Mouse (Mus musculus): ENCODE results near the gene Tpx2.
A peak's percentile ranks its signal among the peaks of the same experiment; 100 is the strongest.

The Tpx2 gene

DNA sequence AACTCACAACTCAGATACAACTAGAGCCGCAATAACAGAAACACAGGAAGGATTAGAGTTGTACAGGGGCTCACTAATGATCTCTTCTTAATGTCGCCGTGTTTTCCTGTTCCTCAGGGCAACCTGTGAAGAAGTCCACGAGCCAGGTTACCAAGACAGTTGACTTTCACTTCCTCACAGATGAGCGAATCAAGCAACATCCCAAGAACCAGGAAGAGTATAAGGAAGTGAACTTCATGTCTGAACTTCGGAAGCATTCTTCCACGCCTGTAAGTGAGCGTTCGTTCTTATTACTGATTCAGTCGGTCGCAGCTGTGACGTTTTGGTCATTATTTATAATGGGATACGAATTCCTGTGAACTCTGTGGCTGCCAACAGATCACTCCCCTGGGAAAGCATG lies 33.1 kb downstream of the Tpx2 start:
- no peak for DNase-seq

DNA sequence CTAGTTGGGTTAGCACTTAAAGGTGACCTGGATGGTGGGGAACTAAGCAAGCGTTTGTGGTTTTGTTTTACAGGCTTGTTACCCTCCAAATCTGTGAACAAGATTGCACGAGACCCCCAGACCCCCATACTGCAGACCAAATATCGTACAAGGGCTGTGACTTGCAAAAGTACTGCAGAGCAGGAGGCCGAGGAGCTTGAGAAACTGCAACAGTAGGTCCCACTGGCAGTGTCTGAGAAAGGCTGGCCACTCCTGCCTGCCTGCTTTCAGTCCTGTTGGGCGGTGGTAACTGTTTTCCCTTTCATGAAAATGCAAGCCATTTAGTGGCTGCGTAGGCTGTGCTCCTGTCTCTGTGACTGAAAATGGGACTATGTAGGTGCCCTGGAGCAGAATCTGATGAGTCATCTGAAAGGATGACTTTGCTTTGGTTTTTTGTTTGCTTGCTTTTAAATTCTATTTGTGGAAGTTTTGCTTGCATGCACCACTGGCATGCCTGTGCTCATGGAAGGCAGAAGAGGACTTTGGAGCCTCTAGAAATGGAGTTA lies 36.4 kb downstream of the Tpx2 start:
- no peak for DNase-seq

DNA sequence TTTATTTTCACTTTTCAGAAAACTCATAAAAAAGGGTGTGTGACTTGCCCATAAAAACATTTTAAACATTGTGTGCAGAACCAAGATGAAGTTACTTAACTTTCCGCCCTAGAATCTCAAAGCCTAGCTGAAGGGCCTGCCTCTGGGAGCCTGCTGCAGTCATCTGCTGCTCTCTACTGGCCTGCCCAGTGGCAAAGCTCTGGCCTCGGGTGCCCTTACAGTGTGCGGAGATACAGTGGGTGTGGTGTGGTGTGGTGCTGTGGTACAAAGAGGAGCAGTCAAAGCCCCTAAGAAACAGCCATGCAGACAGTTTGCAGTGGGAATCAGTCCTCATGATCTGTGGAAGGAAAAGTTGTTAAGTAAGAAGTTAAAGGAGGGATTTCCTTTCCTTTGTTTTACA lies 39.5 kb downstream of the Tpx2 start:
- no peak for DNase-seq

DNA sequence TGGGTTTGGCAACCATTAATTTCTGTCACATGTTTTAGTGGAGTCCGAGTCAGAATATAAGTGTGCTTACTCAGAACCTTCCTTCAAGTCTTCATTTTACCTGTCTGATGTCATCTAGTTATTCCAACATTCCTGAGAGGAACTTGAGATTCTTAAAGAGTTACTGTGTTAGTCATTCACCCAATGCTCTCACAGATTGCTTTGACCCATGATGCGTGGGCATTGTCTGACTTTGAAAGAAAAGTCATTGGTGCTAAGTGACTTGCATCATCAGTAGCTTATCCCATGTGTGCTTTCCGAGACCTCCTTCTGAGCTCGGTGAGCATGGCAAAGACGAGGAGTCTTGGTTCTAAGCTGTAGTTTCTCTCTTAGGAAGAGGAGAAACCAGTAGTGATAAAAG lies 41.0 kb downstream of the Tpx2 start:
- DNase-seq, result no peak

DNA sequence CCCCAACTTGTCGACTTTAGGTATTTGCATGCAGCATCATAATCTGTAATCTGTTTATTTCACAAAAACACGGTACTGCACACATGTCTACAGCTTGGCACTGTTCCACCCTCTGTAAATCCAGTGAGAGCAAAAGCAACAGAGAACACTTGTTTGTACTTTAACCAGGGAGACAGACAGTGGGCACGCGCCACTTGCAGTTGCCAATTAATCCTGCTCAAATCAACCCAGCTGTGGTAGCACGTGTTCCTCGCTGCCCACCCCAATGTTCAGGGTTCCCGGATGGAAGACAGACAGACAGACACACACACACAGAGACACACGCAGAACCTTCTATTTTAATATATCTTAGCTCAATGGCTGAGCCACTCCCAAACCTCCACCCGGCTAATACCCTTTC lies 48.1 kb downstream of the Tpx2 start:
- no peak for DNase-seq

DNA sequence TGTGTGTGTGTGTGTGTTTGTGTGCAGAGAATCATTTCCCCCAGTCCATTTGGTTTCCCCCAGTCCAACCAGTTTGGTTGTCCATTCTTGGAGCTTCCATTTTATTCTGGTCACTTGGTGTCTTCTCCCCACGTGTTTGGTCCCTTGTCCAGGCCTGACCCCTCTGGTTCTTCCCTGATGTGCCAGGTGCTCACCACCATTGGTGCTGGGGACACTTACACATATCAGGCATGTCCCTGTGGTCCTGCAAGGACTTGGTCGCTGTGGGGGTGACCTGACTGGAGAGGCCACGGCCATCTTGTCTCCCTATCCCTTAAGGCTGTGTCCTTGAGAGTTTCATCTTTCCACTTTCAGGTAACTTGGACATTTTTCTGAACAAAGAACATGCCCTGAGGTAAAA lies 49.2 kb downstream of the Tpx2 start:
- no peak for DNase-seq

DNA sequence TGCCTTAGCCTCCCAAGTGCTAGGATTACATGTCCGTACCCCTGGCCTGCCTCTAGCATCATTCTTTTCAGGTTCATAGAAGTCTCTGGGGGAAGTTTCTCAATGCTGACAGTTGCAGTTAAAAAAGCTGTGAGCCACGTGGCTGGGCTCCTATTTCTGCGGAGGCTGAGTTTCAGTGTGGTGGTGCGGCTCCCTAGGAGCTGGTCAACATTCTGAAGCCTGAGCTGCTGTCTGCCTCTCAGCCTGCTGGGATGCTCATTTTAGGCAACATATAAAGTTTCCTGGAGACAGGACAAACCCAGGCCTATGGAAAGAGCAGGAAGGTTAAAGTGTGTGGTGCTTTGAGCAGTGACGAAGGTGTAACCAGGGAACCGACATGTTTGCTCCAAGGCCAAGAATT lies 51.2 kb downstream of the Tpx2 start:
- DNase-seq, result no peak

DNA sequence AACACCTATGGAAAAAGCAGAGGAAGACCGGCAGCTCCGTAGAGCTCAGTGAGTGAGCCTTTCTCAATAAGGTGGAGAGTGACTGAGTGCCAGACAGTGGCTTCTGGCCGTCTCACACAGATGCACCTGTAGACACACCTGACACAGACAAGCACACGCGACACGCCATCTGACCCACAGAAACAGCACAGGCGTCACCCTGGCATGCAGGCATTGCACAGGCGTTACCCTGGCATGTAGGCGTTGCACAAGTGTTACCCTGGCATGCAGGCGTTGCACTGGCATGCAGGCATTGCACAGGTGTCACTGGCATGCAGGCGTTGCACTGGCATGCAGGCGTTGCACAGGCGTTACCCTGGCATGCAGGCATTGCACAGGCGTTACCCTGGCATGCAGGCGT lies 53.5 kb downstream of the Tpx2 start:
- no peak for DNase-seq

DNA sequence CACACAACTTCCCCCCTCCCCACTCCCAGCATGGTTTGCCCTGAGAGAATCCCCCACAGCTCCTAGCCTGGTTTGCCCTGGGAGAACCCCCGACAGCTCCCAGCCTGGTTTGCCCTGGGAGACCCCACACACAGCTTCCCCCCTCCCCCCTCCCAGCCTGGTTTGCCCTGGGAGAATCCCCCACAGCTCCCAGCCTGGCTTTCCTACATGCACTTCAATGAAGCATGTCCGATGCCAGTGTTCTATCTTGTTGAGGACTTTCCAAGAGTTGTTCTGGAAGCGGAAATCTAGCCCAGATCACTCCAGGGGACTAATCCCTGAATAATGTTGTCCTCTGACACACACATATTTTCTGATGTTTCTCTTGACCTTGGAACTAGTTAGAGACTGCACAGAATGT lies 54.9 kb downstream of the Tpx2 start:
- DNase-seq, result no peak

DNA sequence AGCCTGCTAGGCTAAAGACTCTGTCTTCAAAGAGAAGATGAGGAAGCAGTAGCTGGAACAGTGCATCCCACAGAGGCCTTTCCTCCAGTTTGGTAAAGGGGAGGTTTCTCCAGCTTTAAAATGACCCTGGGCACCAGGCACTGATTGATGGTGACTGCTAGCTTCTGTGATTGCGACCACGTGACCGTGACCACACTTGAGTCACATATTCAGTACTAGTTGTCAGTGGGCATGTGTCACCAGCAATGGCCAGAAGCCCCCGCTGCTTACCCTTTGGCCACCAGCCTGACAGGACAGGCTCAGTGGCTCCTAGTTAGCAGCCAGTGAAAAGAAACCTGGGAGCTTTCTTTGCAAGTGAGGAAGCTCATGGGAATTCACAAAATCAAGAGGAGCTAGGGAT lies 55.8 kb downstream of the Tpx2 start:
- no peak for DNase-seq

DNA sequence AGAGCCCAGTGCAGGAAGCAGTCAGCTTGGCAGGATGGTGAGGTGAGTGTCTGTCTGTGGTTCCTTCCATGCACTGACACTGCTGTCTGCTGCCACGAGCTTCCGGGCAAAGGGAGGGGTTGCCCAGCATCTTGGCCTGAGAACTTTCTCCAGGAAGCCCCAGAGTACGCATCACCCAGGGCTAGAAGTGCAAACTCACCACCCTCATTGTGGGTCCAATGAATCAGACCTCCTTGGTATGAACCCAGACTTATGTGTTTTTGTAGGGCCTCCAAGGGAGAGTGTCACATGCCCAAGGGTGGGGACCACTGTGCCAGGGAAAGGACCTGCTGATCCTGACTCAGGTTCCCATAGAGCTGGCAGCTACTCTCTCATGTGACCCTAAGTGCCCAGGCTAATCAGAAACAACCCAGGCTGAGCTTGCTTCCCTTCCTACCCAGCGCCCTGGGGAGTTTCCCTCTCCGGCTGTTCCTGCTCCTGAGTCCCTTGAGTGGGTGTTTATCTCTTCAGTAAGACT lies 56.4 kb downstream of the Tpx2 start:
- DNase-seq, result no peak

DNA sequence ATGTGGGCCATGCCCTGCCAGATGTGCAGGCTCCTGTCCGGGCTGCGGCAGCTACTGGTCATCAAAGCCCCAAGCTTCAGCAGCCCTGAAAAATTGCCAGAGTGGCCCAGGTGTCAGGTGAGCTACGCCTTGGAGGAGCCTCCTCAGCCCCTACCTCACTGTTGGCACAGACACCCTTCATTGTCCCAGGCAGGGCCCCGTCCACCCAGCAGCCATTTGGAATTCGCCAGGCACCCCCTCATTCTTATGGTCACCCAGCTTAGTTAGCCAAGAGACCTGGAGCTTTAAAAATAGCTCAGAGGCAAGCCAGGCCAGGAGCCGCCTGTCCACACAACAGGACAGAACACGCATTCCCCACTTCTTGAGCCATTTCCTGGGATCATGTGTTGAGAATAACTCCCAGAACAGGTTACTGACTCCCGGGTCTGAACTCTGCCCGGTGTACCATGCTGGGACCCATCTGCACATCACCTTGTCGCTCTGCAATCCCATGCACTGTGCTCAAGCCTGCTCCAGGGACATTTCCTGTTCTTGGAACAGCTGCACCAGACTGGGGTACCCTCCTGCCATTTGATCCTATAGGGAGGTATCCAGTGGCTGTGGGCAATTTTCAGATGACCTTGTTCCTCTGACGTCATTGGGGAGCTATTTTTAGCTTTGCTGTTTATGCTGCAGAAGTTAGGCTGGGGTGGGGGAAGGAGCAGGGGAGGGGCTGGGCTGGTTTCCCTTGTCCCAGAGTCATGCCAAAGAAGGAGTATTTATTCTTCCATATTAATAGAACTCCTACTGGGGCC lies 57.5 kb downstream of the Tpx2 start:
- no peak for DNase-seq

DNA sequence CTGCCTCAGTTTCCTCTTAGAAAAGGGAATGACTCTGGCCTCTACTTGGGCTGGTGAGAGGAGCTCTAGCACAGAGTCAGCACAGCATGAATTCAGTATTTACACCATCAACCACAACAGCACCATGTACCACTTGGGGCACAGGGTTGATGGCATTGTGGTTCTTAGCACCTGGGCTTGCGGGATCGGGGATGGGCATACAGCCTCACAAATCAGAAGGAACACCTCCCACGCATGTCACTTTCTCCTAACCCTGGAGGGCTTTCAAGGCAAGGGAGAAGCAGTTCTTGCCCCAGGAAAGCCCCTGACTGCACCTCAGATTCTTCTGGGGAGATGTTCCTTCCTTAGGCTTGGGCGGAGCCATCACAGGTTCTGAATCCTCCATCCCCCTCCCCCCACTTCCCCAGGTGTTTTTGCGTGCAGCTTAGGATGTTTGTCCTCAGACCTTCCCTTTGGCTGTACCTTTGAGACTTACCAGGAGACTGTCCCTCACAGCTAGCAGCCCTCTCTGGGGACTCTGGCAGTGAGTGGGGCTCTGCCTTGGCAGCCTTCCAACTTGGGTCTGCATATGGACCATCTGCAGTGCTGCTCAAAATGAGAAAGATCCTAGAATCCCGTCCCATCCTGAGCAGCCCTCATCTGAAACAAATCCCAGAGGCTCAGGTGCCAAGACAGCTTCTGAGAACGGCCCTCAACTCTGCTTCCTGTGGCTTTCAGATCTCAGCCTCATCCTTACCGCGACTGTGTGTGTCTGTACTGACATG lies 58.7 kb downstream of the Tpx2 start:
- DNase-seq, result no peak

DNA sequence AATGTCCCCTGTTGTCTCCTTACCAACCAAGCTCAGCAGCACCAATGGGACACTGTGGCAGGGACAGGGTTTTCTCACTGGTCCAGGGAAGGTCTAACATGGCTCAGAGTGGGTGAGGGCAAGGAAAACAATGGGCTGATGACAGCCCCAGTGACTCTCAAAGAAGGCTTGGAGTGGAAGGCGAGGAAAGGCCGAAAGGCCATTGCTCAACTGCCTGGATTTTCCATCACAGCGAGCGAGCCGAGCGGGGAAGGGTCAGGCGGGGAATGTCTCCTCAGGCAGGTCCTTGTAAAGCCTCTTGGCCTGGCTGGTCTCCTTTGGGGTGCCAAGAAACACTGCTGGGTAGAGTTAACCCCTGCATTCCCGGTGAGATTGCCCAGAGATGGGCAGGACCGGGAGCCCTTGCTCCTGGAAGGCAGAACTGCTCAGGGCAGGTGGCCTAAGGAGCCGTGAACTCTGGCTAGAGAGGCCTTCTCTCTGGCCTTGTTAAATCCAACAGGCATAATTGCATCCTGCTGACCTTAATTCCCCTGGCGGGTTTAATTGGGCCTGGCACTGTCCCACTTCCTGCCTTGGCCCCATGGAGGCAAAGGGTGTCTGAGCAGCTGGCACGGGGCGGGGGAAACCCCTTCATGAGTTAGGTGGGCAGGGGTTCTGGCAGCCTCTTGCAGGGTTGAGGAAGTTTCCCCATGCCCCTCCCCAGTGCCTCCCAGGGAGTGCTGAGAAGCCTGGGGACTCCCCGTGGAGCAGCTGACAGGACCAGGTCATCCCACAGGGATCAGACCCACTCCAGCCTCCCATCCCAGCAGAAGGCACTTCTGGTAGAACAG lies 59.6 kb downstream of the Tpx2 start:
- DNase-seq, result no peak

DNA sequence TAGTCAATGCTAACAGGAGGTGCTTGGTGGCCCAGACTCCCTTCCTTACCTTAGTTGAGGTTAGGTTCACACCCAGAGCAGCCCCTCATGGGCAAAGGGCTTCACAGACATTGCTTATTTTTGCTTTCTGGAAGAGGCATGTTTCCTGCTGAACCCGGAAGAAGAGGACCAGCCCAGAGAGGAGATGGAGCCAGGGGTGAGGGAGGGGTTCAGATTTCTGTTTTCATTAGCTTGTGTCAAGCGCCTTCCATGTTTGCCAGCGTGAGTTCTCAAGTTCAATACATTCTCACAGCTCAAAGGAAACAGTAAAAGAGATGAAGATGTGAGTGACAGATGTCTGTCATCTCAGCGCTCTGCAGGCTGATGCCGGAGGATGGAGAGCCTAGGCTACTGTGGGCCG lies 62.1 kb downstream of the Tpx2 start:
- no peak for DNase-seq

DNA sequence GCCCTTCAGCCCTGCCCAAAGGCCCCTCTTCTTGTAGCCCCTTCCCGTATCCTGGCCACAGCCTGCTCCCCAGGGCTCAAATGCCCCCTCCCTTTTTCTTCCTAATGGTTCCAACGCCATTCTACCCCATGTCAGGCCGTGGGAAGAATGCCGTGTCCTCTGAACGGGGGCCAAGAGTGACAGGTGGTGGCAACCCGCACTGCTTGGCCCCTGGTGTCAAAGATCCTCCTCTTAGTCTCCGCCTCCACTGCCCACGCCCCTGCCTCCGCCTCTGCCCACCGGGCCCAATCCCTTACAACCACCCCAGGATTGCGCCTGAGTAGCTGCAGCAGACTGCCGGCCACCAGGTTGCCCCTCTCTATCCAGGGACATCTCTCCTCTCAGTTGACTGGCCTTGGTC lies 63.3 kb downstream of the Tpx2 start, which contains the start of gene Mylk2:
Gene Mylk2 (plus strand): TSS at position 322 of the 400 bp plus-strand sequence.
- no peak for DNase-seq

DNA sequence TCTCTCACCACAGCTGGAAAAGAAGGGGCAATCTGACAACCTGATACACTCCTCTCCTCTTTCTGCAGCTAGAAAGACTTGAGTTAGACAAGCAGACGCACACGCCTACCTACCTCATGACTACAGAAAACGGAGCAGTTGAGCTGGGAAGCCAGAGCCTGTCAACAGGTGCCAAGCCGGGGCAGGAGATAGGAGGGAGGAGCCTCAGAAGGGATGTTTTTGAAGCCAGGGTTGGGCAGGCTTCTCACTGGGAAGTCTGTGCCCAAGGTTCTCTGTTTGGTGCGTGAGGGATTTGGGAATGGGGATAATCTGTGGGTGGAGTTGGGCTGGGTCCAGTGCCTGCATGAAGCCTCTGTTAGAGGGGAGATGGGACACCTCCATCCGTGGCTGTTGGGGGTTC lies 63.7 kb downstream of the Tpx2 start:
- no peak for DNase-seq

DNA sequence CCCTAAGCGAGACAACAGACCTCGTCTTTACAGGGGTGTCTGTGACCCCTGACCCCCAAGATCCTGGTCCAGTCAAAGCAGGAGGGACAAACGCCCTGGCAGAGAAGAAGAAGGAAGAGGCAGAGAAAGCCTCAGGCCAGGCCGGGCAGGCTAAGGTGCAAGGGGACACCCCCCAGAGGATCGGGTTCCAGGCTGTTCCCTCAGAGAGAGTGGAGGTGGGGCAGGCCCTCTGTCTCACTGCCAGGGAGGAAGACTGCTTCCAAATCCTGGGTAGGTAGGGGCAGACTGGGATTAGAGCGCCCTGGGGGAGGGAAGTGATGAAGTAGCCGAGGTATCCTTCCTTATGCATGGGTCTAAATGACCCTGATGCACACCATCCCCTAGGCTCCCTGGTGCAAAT lies 65.7 kb downstream of the Tpx2 start:
- DNase-seq, result no peak

DNA sequence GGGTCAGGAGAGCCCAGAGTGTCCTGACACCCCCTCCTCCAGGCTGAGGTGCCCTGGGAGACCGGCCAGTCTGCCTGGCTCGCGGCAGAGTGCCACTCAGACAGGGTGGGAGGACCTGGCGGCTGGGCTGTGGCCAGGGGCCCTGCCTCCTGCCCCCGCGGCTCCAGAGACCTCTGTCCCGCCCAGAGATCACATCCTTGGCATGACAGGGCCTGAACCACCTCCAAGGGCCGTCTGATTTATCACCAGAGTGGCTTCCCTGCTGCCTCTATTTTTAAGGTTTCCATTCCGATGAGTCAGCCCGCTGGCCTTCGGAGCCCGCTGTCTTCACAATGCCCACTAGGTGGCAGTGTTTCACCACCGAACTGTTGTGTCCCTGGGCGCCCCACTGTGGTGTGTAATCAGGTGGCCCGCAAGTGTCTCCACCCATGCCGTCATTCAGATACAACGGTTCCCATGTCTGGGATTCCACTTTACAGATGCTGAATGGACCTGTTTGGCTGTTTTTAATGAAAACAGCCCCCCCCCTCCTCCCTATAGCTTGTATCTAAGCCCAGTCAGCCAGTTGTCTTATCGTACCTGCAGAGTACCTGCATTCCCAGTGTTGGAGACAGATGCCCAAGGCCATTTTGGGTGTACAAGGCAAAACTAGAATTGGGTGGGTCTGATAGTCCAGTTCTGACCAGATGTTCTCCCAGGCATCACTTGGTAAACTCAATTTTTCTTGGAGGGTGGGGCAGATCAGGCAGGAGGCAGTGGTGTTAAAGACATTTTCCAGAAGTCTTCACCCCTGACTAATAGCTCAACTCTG lies 66.8 kb downstream of the Tpx2 start:
- peak; percentile 92 for DNase-seq

DNA sequence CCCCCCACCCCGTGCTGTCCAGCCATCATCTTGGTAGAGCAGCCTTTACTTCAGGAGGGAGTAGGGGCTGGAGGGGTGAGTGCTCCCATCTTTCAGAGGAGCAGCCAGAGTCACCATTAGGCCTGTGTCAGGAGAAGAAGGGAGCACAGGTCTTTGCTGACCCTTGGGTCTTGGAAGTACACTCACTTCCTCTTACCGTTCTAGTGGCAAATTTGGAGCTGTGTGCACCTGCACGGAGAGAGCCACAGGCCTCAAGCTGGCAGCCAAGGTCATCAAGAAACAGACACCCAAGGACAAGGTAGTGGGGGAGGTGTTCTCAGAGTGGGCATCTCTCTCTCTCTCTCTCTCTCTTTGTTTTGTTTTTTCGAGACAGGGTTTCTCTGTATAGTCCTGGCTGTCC lies 67.7 kb downstream of the Tpx2 start:
- no peak for DNase-seq

DNA sequence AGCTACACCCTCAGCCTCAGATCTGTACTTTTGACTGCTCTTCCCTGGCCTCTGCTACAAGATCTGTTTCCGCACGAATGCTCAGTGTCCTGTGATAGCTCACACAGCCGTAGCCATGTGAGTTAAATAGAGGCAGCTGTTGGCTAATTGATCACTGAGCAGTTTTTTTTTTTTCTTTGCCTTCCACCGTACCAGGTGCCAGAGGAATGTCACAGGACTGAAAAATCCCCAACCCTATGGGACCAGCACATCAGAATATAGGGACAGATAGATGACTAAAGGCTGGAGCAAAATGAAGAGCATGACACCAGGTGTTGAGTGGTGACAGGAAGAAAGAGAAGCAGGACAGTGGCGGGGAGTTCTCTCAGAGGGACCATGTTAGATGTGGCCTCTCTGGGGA lies 68.3 kb downstream of the Tpx2 start:
- DNase-seq, result no peak

DNA sequence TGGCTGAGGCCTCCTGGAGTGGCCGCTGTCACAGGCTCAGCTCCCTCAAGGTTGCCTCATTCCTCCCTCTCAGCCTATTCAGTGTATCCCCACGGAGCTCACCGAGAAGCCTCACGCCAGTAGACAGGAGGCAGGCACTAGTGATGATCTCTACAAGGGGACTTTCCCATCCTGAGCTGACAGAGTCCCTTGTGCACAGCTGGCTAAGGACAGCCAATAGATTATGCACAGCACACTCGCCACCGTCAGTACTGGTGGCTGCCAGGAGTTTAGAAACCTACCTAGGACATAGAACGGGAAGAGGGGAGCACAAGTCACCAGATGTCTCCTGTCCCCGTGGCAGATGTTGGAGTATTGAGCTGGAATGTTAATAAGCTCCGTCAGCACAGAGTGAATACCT lies 69.9 kb downstream of the Tpx2 start:
- no peak for DNase-seq

Data from cerebellum, adult 8-10 months (tissue).